Mouse (Mus musculus): ENCODE results near the gene Mesp1. TPM values are rescaled to one million over a fixed set of nuclear protein-coding genes. Genes with fewer than 3 reads are reported as not detected.

Mesp1 gene
- polyA plus RNA-seq, 2 experiments: 0.02 TPM; not detected in 1

GRCm38 (mm10) chr7:79803887-79804286, 10.3 kb upstream of the Mesp1 start:
- Histone ChIP-seq H3K4me3 (ENCODE audit: insufficient read depth in 1 of 2, low read depth in 2 of 2, low read length in 2 of 2) (no peak overlapping the region), H3K4me2 (ENCODE audit: low read depth) (no peak overlapping the region), H3K27ac (no peak overlapping the region), H3K9ac (replicated peaks) (no peak overlapping the region), H3K27me3 (ENCODE audit: control insufficient read depth, insufficient read depth, low read length) (no peaks in the 10 kb centered on the region), H3K36me3 (replicated peaks; ENCODE audit: control insufficient read depth, insufficient read depth, low read depth) (no peaks in the 10 kb centered on the region), H3K4me1 (replicated peaks; ENCODE audit: control insufficient read depth in 2 of 2, insufficient read depth in 2 of 2, low read length in 1 of 2) (no peaks in the 10 kb centered on the region), H3K9me3 (ENCODE audit: control insufficient read depth, low read length) (no peaks in the 10 kb centered on the region)
- DNase-seq (ENCODE audit: low read depth in 3 of 3, low spot score in 3 of 3) (no peak), ATAC-seq (ENCODE audit: insufficient read depth) (no peak)
- TF ChIP-seq EP300 (IDR thresholded peaks at IDR 0.05; ENCODE audit: low read depth) (no peak), CTCF (IDR thresholded peaks at IDR 0.05; ENCODE audit: low read depth) (no peak)
- 57% methylated on average over 2 of the region's 2 CpGs for WGBS (ENCODE audit: insufficient replicate concordance)

- WGBS (ENCODE audit: insufficient replicate concordance): 53% methylated on average over 5 of the region's 5 CpGs
- Histone ChIP-seq H3K27me3 (ENCODE audit: control insufficient read depth, insufficient read depth, low read length) (no peaks in the 10 kb centered on the region), H3K4me2 (ENCODE audit: low read depth) (no peak overlapping the region), H3K4me1 (replicated peaks; ENCODE audit: control insufficient read depth in 2 of 2, insufficient read depth in 2 of 2, low read length in 1 of 2) (no peaks in the 10 kb centered on the region), H3K27ac (no peak overlapping the region), H3K9me3 (ENCODE audit: control insufficient read depth, low read length) (no peaks in the 10 kb centered on the region), H3K4me3 (ENCODE audit: insufficient read depth in 1 of 2, low read depth in 2 of 2, low read length in 2 of 2) (no peak overlapping the region), H3K36me3 (replicated peaks; ENCODE audit: control insufficient read depth, insufficient read depth, low read depth) (no peaks in the 10 kb centered on the region), H3K9ac (replicated peaks) (no peak overlapping the region)
- ATAC-seq (ENCODE audit: insufficient read depth): no peak
- TF ChIP-seq EP300 (IDR thresholded peaks at IDR 0.05; ENCODE audit: low read depth) (no peak), CTCF (IDR thresholded peaks at IDR 0.05; ENCODE audit: low read depth) (no peak)
- DNase-seq (ENCODE audit: low read depth in 3 of 3, low spot score in 3 of 3): no peak
Measured at GRCm38 (mm10) chr7:79802037-79802436, 8.4 kb upstream of the Mesp1 start.

GRCm38 (mm10) chr7:79801391-79801790, 7.8 kb upstream of the Mesp1 start:
- Histone ChIP-seq H3K27ac (no peak overlapping the region), H3K27me3 (ENCODE audit: control insufficient read depth, insufficient read depth, low read length) (no peaks in the 10 kb centered on the region), H3K4me1 (replicated peaks; ENCODE audit: control insufficient read depth in 2 of 2, insufficient read depth in 2 of 2, low read length in 1 of 2) (no peaks in the 10 kb centered on the region), H3K36me3 (replicated peaks; ENCODE audit: control insufficient read depth, insufficient read depth, low read depth) (no peaks in the 10 kb centered on the region), H3K4me3 (ENCODE audit: insufficient read depth in 1 of 2, low read depth in 2 of 2, low read length in 2 of 2) (no peak overlapping the region), H3K4me2 (ENCODE audit: low read depth) (no peak overlapping the region), H3K9ac (replicated peaks) (no peak overlapping the region), H3K9me3 (ENCODE audit: control insufficient read depth, low read length) (no peaks in the 10 kb centered on the region)
- TF ChIP-seq CTCF (IDR thresholded peaks at IDR 0.05; ENCODE audit: low read depth) (no peak), EP300 (IDR thresholded peaks at IDR 0.05; ENCODE audit: low read depth) (no peak)
- no peak for DNase-seq (ENCODE audit: low read depth in 3 of 3, low spot score in 3 of 3)
- WGBS (ENCODE audit: insufficient replicate concordance): 65% methylated on average over 11 of the region's 11 CpGs
- ATAC-seq (ENCODE audit: insufficient read depth): no peak

GRCm38 (mm10) chr7:79800336-79800735, 6.7 kb upstream of the Mesp1 start:
- no peaks in the 10 kb centered on the region for H3K4me1 ChIP-seq (replicated peaks; ENCODE audit: control insufficient read depth in 2 of 2, insufficient read depth in 2 of 2, low read length in 1 of 2)
- WGBS (ENCODE audit: insufficient replicate concordance): 51% methylated on average over 4 of the region's 4 CpGs
- no peak overlapping the region for H3K9ac ChIP-seq (replicated peaks)
- DNase-seq (ENCODE audit: low read depth in 3 of 3, low spot score in 3 of 3) (no peak), ATAC-seq (ENCODE audit: insufficient read depth) (no peak)
- no peak overlapping the region for H3K27ac ChIP-seq
- TF ChIP-seq EP300 (IDR thresholded peaks at IDR 0.05; ENCODE audit: low read depth): no peak
- no peak for TF ChIP-seq CTCF (IDR thresholded peaks at IDR 0.05; ENCODE audit: low read depth)
- H3K9me3 ChIP-seq (ENCODE audit: control insufficient read depth, low read length): no peaks in the 10 kb centered on the region
- H3K4me2 ChIP-seq (ENCODE audit: low read depth): no peak overlapping the region
- H3K4me3 ChIP-seq (ENCODE audit: insufficient read depth in 1 of 2, low read depth in 2 of 2, low read length in 2 of 2): no peak overlapping the region
- no peaks in the 10 kb centered on the region for H3K36me3 ChIP-seq (replicated peaks; ENCODE audit: control insufficient read depth, insufficient read depth, low read depth)
- no peaks in the 10 kb centered on the region for H3K27me3 ChIP-seq (ENCODE audit: control insufficient read depth, insufficient read depth, low read length)

GRCm38 (mm10) chr7:79799506-79799905, 5.9 kb upstream of the Mesp1 start:
- no peak for TF ChIP-seq EP300 (IDR thresholded peaks at IDR 0.05; ENCODE audit: low read depth)
- no peak for TF ChIP-seq CTCF (IDR thresholded peaks at IDR 0.05; ENCODE audit: low read depth)
- Histone ChIP-seq H3K27me3 (ENCODE audit: control insufficient read depth, insufficient read depth, low read length) (peaks cover 2% of the 10 kb centered on the region; the same call in 1 of the 2 replicates), H3K4me1 (replicated peaks; ENCODE audit: control insufficient read depth in 2 of 2, insufficient read depth in 2 of 2, low read length in 1 of 2) (no peaks in the 10 kb centered on the region), H3K27ac (no peak overlapping the region), H3K9ac (replicated peaks) (no peak overlapping the region), H3K36me3 (replicated peaks; ENCODE audit: control insufficient read depth, insufficient read depth, low read depth) (no peaks in the 10 kb centered on the region), H3K9me3 (ENCODE audit: control insufficient read depth, low read length) (no peaks in the 10 kb centered on the region), H3K4me3 (ENCODE audit: insufficient read depth in 1 of 2, low read depth in 2 of 2, low read length in 2 of 2) (no peak overlapping the region), H3K4me2 (ENCODE audit: low read depth) (no peak overlapping the region)
- DNase-seq (ENCODE audit: low read depth in 3 of 3, low spot score in 3 of 3) (no peak), ATAC-seq (ENCODE audit: insufficient read depth) (no peak)
- WGBS (ENCODE audit: insufficient replicate concordance): 60% methylated on average over 6 of the region's 6 CpGs

Data from liver, embryonic 14.5 days (tissue).